22 mouse cellular contexts compared by ENCODE assay signal in genomic region chr2:14960963-14961488, GRCm38 (mm10).
DNase-seq lines count a peak whose midpoint lies in the region; ATAC-seq and TF ChIP-seq lines count a peak whose summit lies in the region.
"Had no signal": no experiment of that assay in that cellular context is flagged by ENCODE, and none has a peak within 500 bp of the region (broad histone marks: within the 10 kb centered on the region; RNA-seq: fewer than 3 reads in every experiment).

No protein-coding gene starts in this region.

- TF ChIP-seq POLR2A in CH12.LX (IDR thresholded peaks at IDR 0.05; ENCODE audit: low read depth, low read length): no peak

- peak; percentile 56 to 78 for ATAC-seq in hematopoietic stem cell, adult 5-6 weeks (replicated peaks in 1 of 2; ENCODE audit: insufficient read depth in 1 of 2, low FRiP score in 2 of 2, low TSS enrichment in 1 of 2, low read depth in 1 of 2, poor library complexity in 2 of 2, severe bottlenecking in 2 of 2)
- ATAC-seq: forebrain, embryonic 16.5 days had no signal

- H3K9me3 ChIP-seq in CH12.LX (replicated peaks; ENCODE audit: low read length): no peaks in the 10 kb centered on the region
- H3K9me3 ChIP-seq: embryonic facial prominence, embryonic 10.5 days; forebrain, embryonic 10.5 days; liver, embryonic 13.5 days; lung, embryonic 15.5 days had no signal

- TF ChIP-seq CTCF in CH12.LX (conservative IDR thresholded peaks at IDR 0.05 in 1 of 2, IDR thresholded peaks at IDR 0.05 in 1 of 2; ENCODE audit: low read depth in 2 of 2, low read length in 2 of 2): no peak

- TF ChIP-seq EP300 in CH12.LX (IDR thresholded peaks at IDR 0.05; ENCODE audit: low read length): no peak

- in situ Hi-C loops in CH12.LX (cut with MboI; ENCODE audit: low pct_ligation_motif_present, low pct_unique_long_range_greater_than_20kb, low sequenced_read_pairs): no loop called here

- dilution Hi-C loops in CH12.LX (cut with MboI; ENCODE audit: extremely low pct_ligation_motif_present, extremely low pct_unique_long_range_greater_than_20kb, low sequenced_read_pairs): no loop called here

- no peak for TF ChIP-seq RAD21 in CH12.LX (IDR thresholded peaks at IDR 0.05; ENCODE audit: low read depth, low read length)

- H3K9ac ChIP-seq in CH12.LX (ENCODE audit: insufficient read depth, low read depth): no peak overlapping the region
- H3K9ac ChIP-seq: hindbrain, embryonic 14.5 days; liver, embryonic 13.5 days; lung, embryonic 15.5 days had no signal

- DNase-seq in CH12.LX (ENCODE audit: extremely low read depth) (no peak), NIH3T3 (ENCODE audit: low read depth) (peak; percentile 20)
- peak; percentile 6 for DNase-seq in naive thymus-derived CD4-positive, alpha-beta T cell, adult 2 months (ENCODE audit: low read depth)
- DNase-seq in urinary bladder, postnatal 25 days (ENCODE audit: low spot score): no peak
- DNase-seq in neural tube, embryonic 10.5 days (ENCODE audit: extremely low spot score, low spot score): no peak
- DNase-seq in right cerebral cortex, postnatal 36 days (ENCODE audit: low spot score in 2 of 2): no peak
- DNase-seq: adrenal gland, postnatal 25 days; cerebellum, adult 9-10 months; gastrocnemius, postnatal 10 days; heart, adult 11 months; kidney, adult 2 months; kidney, postnatal 10 days; liver, embryonic 13.5 days; lung, postnatal 36 days had no signal

- H3K4me3 ChIP-seq in CH12.LX (replicated peaks in 1 of 3; ENCODE audit: low read depth in 2 of 3, low read length in 2 of 3, poor library complexity in 1 of 3): peak overlapping the region in 1 of 3 experiments; percentile 23
- H3K4me3 ChIP-seq: embryonic facial prominence, embryonic 10.5 days; forebrain, embryonic 10.5 days; left cerebral cortex, adult 2 months; liver, embryonic 13.5 days; lung, embryonic 15.5 days had no signal

- H3K4me1 ChIP-seq in CH12.LX (ENCODE audit: control insufficient read depth in 1 of 2, insufficient read depth in 2 of 2): peaks cover 0 to 7% of the 10 kb centered on the region in 2 experiments; a peak in 1 of 4 replicates
- H3K4me1 ChIP-seq: embryonic facial prominence, embryonic 10.5 days; forebrain, embryonic 10.5 days; liver, embryonic 13.5 days; lung, embryonic 15.5 days had no signal

- H3K27ac ChIP-seq in CH12.LX (ENCODE audit: insufficient read depth, low read depth): no peak overlapping the region
- H3K27ac ChIP-seq: embryonic facial prominence, embryonic 10.5 days; forebrain, embryonic 10.5 days; hindbrain, embryonic 14.5 days; left cerebral cortex, adult 2 months; liver, embryonic 13.5 days; lung, embryonic 15.5 days had no signal

- no peaks in the 10 kb centered on the region for H3K79me2 ChIP-seq in CH12.LX (replicated peaks; ENCODE audit: control insufficient read depth, extremely low read depth, insufficient read depth, poor library complexity, severe bottlenecking)

- H3K27me3 ChIP-seq in CH12.LX (replicated peaks): no peaks in the 10 kb centered on the region
- H3K27me3 ChIP-seq: liver, embryonic 13.5 days; lung, embryonic 15.5 days had no signal

- H3K36me3 ChIP-seq in CH12.LX (replicated peaks in 1 of 2; ENCODE audit: control insufficient read depth in 1 of 2, insufficient read depth in 1 of 2, low read length in 1 of 2): no peaks in the 10 kb centered on the region
- H3K36me3 ChIP-seq: embryonic facial prominence, embryonic 10.5 days; forebrain, embryonic 10.5 days; liver, embryonic 13.5 days; lung, embryonic 15.5 days had no signal

- H3K4me2 ChIP-seq in CH12.LX (ENCODE audit: insufficient read depth, low read depth, poor library complexity, severe bottlenecking): peak overlapping the region; percentile 67
- H3K4me2 ChIP-seq: hindbrain, embryonic 14.5 days; liver, embryonic 13.5 days; lung, embryonic 15.5 days; midbrain, embryonic 11.5 days had no signal

TF ChIP-seq in CH12.LX, 34 proteins besides CTCF, POLR2A, EP300 and RAD21:
- TF ChIP-seq MYC (IDR thresholded peaks at IDR 0.05; ENCODE audit: low read depth, low read length): no peak
- TF ChIP-seq E2F4 (IDR thresholded peaks at IDR 0.05; ENCODE audit: insufficient replicate concordance, low read depth, low read length): no peak
- TF ChIP-seq JUND (conservative IDR thresholded peaks at IDR 0.05; ENCODE audit: low read depth, low read length): no peak
- no peak for TF ChIP-seq USF1 (IDR thresholded peaks at IDR 0.05; ENCODE audit: low read depth, low read length)
- TF ChIP-seq GABPA (IDR thresholded peaks at IDR 0.05; ENCODE audit: insufficient replicate concordance, low read depth, low read length): no peak
- no peak for TF ChIP-seq MAFK (IDR thresholded peaks at IDR 0.05; ENCODE audit: insufficient replicate concordance, low read length)
- no peak for TF ChIP-seq ETS1 (conservative IDR thresholded peaks at IDR 0.05; ENCODE audit: low read depth, low read length)
- no peak for TF ChIP-seq NELFE (IDR thresholded peaks at IDR 0.05; ENCODE audit: low read depth, low read length)
- TF ChIP-seq UBTF (IDR thresholded peaks at IDR 0.05; ENCODE audit: low read depth, low read length): no peak

Comparison
In these comparisons a context has a peak if more than half of its experiments do, and no peak if none do; other contexts are left out.
1. DNase-seq: peak in NIH3T3 (single experiment) and naive thymus-derived CD4-positive, alpha-beta T cell, adult 2 months (single experiment); none in CH12.LX (single experiment), urinary bladder, postnatal 25 days (single experiment), neural tube, embryonic 10.5 days (single experiment) and right cerebral cortex, postnatal 36 days (0 of 2).